Mouse (Mus musculus) adrenal gland, postnatal 25 days (tissue): ENCODE data around the gene Tiam1. TPM values are rescaled to one million over a fixed set of nuclear protein-coding genes. Genes with fewer than 3 reads are reported as not detected.
A peak's percentile ranks its signal among the peaks of the same experiment; 100 is the strongest.

Experiments used
- DNase-seq: peaks from one replicate; pipeline ENCODE4 v3.0.0; 2021; ENCODE audit warnings: mixed read lengths
- total RNA-seq: library from RNA; stranded (reverse); gene quantifications from 2 replicates; pipeline ENCODE4 v1.2.3, GENCODE M21; 2021

The Tiam1 gene
- total RNA-seq, 1 experiment from 2014 or later = 80.4 TPM

DNA sequence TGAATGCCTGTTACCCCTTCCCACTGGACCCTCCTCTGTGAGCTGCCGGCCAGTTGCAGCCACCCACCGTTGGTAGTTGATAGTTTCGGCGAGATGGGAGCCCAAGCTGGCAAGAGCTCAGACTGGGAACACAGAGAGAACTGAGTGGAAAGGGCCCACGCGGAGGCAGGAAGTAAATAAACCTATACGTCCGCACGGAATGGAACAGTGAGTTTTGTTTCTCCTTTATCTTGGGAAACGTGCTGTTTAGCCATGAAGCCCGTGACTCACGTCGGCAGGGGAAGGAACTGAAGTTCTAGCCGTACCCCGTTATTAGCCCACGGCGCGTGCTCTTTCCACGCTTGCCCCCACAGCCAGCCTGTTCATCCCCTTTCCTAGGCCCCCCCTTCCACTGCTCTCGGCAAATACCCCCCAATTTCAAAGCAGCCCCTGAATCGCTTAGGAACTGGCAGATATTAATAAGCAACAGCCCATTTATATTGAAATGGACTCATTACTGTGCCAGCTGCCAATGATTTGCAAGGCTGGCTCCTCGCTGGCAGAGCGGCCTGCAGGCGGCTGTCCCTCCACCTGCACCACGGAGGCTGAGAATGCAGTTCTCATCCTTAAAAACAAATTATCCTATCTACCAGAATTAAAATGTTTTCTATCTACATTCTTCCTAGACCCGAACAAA, 234.0 kb downstream of the Tiam1 start:
- DNase-seq = no peak

DNA sequence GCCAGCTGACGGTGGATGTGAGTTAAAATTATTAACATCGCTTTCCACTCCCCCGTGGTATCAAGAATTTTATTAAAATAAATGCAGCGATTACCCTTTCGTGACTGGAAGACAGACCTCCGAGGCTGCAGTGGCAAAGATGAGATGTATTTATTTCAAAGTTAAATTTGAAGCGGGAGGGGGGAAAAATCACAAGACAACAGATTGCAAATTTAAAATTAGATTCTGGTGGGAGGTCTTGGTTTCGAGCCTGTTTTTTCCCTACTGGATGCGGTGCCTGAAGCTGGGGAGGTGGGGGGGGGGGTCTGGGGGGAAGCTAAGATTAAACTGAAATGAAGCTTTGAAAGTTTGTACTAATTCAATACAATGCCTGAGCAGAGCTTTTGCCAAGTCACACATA, 235.9 kb downstream of the Tiam1 start:
- no peak for DNase-seq

DNA sequence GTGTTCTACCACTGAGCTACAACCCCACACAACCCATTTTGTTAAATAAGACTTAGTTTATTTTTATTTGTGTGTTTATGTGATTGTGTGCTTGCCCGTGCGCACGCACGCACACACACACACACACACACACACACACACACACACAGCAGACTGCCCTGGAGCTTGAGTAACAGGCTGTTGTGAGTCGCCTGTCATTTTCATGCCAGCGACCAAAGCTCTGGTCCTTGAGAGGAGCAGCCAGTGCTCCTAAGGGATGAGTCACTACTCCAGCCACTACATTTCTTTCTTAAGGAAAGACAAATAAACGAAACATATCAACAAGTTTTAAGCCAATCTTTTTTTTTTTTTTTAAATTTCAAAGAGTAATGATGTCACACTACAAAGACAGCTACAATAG, 236.7 kb downstream of the Tiam1 start:
- DNase-seq = peak; percentile 36

DNA sequence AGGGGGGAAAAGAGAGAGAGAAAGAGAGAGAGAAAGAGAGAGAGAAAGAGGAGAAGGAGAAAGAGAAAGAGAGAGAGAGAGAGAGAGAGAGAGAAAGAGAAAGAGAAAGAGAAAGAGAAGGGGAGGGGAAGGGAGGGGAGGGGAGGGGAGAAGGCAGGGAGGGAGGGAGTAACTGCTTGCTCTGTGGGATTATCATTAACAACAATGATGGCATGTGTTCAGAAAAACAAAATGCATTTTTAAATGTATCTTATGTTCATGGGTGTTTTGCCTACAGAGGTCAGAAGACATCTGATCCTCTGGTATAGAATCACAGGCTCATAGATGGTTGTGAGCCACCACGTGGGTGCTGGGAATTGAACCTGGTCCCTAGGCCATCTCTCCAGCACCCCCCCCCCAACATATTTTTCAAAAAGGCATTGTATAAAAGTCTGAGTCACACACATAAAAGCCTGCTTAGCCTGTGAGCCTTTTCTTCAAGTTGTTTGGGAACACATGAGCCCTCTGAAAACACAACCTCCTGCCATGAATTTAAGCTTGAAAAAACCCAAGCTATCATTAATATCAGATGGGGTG, 237.8 kb downstream of the Tiam1 start:
- no peak for DNase-seq

DNA sequence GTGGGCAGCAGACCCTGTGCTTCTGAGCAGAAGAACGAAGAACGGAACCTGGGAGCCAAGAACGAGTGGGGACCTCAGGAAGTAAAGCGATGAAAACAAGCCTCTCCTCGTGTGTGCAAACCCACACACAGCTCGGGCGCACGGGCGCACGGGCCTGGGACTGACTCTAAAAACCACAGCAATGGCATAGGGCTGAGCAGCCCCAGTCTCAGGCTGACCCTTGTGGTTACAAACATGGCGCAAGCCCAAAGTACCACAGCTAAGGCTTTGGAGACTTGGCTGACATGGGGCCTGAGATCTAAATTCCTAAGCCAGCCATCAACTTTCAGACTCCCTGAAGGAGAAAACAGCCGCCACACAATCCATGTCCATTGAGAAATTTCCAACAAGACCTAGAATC, 239.4 kb downstream of the Tiam1 start:
- DNase-seq = no peak

DNA sequence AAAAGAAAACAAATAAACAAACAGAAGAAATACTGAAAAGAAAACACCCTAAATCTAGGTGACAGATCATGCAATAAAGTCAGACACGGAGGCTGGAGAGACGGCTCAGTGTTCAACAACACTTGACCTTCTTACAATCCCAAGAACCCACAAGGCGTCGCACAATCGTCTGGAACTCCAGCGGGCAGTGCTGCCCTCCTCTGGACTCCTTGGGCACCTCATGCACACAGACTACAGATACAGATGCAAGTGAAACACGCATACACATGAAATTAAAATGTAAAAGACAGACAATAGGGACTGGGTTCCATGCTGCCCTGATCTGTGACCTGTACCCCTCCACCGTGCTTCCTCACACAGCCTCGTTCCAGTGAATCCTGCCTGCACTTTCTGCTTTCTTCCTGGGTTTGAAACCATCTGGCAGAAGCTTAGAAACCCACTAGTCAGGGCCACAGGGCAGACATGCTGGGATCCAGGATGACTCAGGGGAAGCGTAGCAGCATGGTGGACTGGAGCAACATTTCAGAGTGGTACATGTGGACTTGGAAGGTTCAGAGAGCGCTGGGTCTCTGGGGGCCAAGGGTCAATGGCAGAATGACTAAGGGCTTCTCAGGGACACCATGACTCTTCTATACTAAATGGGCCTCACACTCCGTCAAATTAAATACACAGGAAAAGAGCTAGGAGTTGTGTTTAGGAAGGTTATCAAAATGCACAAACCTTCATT, 240.8 kb downstream of the Tiam1 start:
- no peak for DNase-seq

DNA sequence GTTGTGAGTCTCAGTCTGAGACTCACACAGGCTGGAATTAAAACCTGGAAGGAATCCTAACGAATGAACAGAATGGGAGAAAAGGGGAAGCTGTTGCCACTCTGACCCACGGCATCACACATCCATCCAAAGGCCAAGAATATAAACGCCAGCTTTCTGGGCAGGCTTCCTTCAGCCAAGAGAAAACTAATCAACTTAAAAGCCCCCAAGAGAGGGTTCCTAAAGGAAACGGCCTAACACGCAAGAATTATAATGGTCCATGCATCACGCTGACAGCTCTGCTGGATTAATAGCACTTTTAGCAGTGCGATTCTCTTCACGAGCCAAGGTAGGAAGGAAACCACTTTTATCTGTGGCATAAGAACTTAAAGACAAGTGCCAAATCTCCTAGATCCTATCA, 242.9 kb downstream of the Tiam1 start:
- DNase-seq = no peak

DNA sequence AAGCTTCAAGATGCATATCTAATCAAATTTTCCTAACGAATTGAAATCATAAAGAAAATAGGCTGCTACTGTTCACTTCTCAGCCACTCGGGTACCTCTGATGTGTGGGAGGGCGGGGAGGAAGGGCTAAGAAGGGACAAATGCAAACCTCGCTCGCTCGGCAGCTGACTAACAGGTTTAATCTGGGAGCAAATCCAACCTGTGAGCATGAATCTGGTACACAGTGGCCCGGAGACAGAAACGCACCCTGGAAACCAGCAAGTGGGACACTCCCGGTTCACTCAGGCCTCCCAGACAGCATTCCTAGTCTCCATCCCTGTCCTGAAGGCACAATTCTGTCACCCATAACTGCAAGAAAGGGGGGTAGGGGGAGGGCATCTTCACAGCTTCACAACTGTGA, 244.4 kb downstream of the Tiam1 start:
- DNase-seq = no peak

DNA sequence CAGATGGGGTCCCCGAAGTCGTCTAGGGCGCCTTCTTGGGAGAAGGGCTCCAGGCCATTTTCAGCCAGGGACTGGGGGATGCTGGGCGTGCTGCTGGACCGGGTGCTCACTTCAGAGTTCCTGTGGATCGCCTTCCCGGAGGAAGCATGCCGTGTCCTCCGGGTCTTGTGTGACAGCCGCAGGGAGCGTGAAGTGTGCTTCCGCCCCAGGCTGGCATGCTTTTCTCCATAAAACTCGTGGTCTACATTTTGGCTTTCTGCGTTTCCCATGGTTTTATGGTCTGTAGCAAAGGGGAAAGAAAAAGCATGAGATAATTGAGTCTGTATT, 245.3 kb downstream of the Tiam1 start:
- no peak for DNase-seq

DNA sequence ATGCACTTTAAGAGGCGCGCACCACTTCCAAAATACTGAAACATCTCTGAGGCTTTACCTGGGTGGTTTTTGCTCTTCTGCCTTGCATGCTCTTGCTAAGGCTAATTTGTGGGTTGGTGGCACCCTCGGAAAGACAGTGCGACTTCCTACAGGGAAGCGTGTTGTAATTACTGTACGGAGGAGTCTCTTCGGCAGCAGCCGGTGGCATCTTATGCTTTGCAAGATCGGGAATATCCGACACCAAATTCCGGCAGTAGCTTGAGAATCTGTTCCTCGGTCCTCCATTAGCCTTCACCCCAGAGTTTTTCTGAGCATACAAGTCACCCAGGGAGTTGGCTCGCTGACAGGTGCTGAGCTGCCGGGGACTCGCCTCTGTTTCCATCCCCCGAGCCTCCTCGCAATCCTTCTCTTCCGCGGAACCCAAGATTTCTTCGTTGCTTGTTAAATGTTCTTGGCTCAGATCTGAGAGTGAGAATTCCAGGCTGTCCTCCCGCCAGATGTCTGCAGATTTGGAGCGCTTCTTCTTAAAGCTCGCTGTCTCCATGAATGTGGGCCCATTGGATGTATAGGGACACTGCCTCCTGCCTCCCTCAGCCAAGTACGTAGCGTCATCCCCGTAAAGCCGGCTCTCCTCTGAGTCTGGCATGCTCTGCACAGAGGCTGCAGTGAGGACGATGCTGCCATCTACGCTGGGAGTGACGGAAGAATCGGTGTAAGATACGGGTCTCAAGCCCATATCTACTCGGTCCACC, 245.8 kb downstream of the Tiam1 start:
- no peak for DNase-seq

DNA sequence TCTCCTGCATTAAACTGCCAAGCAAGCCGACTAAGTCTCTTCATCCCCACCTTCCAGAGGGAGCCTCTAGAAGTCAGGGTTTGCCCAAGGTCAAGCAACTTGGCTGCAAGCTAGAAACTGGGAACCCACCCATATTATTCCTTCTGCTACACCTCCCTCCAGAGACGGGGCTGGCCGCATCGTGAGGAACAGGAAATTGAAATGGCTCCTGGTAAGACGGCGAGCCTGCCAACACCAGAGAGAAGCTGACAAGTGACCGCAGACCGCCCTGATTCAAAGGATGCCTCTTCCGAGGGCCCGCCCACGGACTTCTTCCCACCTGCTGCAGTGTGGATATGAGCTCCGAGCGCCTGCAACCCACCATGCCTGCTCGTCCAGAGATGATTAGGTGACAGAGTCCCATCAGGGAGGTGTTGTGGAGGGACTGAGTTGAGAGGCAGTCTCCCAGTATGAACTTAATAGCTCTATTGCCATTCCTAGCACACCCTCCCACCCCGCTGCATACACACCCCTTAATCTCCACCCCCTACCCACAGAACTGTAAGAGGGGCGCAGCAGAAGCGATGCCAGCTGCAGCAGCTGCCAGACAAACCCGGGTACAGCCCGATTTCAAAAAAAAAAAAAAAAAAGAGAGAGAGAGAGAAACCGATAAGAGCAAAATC, 246.6 kb downstream of the Tiam1 start:
- DNase-seq = no peak

DNA sequence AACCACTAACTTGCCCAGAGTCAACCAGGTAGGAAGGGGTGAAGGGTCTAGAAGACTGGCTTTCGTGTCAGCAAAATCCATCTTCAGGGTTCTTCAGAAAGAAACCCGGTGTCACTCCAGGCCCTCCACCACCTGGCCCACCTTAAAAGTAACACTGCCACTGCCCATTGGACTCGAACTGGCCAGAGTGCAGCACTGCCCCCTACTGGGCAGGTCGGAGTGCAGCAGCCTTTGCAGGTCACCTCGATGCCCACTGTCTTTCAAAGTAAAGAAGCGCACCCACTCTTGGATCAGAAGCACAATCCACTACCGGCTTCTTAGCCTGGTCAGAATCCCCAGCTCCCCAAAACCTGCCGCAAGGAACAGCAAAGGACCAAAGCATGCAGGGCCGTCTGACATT, 247.2 kb downstream of the Tiam1 start:
- DNase-seq = no peak

DNA sequence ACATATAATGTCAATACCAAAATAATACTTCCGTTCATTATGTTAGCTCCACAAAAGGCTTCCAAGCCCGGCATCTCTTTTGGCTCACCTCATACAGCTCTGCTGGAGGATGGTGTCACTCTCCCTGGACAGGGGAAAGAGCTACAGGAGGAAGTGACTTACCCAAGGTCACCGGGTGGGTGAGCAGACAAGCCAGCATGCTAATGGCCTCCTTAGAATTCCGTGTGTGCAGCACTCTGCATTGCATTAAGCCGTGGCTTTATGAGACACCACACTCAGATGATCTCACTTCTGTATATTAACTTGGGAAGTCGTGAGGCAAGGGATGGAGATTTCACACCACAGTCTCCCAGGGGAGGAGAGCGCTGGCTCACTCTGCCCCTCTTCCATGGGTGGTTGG, 248.3 kb downstream of the Tiam1 start:
- DNase-seq = no peak

DNA sequence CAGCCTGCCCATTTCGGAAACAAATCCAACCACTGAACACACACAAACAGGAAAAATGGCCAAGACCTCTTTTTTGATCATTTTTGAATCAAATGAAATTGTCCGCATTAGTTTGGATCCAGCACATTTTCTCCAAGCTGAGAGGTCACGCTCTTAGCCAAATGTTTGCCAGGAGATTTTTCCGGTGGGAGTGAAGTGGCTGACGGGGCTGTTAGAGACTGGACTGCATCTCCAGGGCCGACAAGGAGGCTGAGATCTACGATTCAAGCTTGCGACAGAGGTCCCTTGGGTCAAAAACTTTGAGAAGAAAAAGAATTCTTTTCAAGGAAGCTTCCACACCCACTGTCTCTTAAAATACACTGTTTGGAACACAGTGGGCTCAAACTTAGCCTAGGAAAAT, 248.8 kb downstream of the Tiam1 start:
- DNase-seq = no peak

DNA sequence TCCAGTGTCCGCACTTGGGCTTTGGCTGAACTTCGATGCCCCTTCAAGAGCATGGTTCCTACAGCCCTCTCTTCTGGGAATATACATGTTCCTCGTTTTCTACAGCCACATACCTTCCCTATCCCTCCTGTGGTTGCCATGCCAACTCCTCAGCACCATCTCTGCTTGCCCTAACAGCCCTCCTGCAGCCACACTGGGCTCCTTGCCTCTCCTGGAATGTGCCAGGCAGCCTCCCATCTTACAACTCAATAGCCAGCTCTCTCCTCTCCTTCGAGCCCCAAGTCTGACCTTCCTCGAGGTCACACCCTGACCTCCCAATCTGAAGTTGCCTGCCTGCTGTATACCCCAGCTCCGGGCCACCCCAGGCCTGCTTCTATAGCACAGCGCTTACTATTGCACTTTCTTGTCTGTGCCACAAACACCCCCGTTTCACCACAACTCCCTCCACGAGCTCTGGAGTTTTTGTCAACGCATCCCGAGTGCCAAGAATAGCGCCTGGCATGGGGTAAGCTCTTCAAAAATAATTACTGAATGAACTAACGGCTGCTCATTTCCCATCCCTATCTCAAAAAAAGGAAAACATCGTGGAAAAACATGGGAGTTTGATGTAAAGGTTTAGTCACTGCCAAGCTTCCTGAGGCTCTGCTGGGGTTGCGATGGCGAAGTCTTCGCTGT, 252.9 kb downstream of the Tiam1 start:
- no peak for DNase-seq

DNA sequence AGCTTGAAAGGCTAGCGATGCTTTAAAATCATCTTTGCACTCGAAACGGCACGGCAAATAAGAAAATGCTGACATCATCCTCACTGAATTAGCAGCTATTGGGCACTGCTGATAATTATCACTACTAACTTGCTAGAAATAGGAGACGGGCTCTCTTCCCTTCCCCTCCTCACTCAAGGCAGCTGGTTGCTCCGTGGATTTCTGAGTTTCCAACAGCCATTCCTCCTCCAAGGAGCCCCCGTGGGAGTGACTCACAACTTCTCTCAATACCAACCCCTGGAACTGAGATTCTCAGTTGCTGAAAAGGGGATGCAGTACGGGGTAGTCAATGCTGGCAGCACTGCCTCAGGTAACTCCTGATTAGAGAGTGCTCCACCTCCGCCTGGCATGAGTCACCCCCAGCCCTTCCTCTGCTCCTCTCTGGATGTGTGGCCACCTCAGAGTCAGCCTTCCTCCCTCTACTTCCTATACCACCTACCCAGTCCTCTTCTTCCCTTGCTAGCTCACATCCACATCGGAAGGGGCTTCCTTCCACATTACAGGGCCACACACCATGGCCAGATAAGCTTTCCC, 253.6 kb downstream of the Tiam1 start:
- no peak for DNase-seq

DNA sequence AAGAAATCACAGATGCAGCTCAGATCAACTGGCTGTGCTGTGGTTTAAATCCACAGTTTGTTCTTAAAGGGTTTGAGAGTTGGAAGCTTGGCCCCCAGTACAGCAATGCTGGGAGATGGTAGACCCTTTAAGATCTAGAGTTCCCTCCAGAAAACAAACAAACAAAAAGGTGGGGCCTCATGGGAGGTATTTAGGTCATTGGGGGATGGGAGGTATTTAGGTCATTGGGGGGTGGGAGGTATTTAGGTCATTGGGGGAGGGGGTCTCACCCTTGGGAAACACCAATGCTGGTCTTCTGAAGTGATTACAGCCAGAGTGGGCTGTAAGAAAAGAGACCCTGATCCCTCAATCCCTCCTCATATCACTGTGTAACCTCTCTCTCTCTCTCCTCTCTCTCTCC, 257.0 kb downstream of the Tiam1 start:
- no peak for DNase-seq

DNA sequence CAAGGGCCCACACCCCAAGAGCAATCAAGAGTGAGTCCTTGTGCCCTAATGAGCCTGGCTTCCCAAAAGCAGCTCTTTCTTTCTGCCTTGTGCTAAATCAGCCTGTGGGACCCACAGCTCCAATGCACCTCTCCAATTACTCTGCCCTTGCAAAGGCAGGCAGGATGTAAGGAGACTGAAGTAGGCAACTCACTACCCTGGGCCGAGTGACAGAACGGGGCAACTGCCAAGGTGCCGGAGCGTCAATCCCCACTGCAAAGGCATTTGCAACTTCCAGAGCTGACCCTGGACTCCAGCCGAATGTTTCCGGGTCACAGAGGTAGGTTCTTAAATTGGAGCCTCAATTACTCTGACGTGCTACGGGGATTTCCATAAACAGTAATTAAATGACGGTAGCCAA, 257.9 kb downstream of the Tiam1 start:
- DNase-seq = no peak

DNA sequence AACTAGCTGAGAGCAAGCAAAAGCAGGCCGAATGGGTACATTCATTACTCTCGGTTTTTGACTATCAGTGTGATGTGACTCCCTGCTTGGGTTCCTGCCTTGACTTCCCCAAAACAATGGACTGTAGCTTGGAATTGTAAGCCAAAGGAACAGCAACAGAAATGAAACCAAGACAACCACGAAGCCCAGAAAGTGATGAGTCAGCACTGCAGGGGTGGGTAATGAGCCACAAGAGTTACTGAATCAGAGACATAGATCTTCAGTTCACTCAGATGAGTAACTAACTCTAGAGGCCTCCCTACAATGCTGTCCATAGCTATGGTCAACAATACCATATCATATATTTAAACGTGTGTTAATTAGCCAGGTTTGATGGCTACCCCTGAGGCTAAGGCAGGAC, 259.7 kb downstream of the Tiam1 start:
- no peak for DNase-seq

DNA sequence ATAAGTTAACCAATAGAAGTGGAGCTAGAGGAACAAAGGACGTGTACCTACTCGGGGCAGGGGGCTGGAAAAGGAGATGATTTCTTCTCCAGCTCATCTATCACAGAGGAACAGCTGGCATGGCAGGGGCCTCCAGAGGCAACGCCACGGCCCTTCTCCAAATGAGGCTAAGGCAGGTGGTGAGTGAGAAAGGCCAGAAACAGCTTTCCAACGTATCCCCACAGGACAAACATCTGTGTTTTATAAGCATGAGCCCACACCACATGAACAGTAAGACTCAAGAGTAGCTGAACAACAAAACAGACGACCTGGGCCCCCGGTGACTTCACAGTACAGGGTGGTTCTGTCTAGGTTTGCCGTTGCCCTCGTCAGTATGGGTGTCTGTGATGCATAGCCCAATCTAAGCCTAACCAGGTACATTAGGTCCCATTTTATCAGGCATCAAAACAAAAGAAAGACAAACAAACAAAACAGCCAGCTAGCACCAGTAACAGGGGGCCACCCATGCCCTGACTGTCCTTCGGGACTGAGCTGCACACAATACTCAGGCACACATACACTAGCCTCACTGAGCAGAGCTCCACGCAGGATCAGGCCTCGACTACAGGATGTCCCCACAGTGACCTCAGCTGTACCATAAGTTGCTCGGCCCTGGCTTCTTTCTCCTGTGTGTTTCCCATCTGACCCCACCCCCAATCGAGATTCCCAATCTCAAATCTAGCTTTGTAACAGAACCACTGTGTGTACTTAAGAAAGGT, 260.9 kb downstream of the Tiam1 start:
- no peak for DNase-seq

DNA sequence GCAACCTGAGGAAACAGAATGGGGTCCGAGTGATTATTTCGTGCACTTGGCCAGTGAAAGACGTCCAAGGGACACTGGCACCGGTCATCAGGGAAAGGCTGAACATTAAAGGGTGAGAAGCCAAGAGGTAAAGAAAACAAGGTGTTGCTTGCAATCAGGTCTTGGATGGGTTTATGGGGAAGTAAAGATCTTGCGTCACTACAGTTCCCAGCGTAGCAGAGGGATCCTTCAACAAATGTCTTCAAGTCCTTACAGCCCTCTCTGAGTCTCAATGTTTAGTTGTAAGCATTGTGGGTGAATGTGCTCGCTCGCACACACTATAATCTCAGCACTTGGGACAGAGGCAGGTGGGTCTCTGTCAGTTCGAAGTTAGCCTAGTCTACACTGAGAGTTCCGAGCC, 266.4 kb downstream of the Tiam1 start:
- DNase-seq = no peak
